Mouse (Mus musculus): ENCODE data around the gene Psen1. TPM values are rescaled to one million over a fixed set of nuclear protein-coding genes. Genes with fewer than 3 reads are reported as not detected.

Psen1 gene
- polyA plus RNA-seq, 1 experiment from 2014 or later, result 73.1 TPM

- Histone ChIP-seq H3K9ac (replicated peaks) (no peak overlapping the region), H3K36me3 (peaks cover 31% of the 10 kb centered on the region), H3K27ac (replicated peaks) (no peak overlapping the region), H3K27me3 (no peaks in the 10 kb centered on the region), H3K9me3 (no peaks in the 10 kb centered on the region), H3K4me2 (replicated peaks) (no peak overlapping the region), H3K4me3 (no peak overlapping the region), H3K4me1 (peaks cover 4% of the 10 kb centered on the region)
- 93% methylated on average over 7 of the region's 7 CpGs for WGBS
- ATAC-seq (ENCODE audit: low FRiP score, low read depth), result no peak
These were observed 13.7 kb downstream of the Psen1 start for GRCm38 (mm10) chr12:83701608-83702007.

DNA sequence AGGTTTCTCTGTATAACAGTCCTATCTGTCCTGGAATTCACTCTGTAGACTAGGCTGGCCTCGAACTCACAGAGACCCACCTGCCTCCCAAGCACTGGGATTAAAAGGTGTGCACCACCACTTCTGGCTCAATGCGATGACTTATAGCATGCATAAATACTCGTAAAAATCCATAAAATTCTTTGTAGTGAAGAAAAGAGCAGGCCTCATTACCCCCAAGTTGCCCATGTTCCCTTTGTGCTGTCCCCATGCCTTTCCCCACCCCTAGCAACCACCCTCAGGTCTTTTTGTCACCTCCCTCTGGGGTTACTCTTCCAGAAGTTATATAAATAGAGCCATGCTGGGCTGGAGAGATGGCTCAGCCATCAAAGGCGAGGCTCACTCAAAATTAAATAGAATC is 14.8 kb downstream of the Psen1 start:
- no peak overlapping the region for H3K4me3 ChIP-seq
- no peaks in the 10 kb centered on the region for H3K27me3 ChIP-seq
- H3K4me1 ChIP-seq, result peaks cover 4% of the 10 kb centered on the region
- no peak for ATAC-seq (ENCODE audit: low FRiP score, low read depth)
- H3K27ac ChIP-seq (replicated peaks), result no peak overlapping the region
- WGBS, result 33% methylated on average over 4 of the region's 4 CpGs
- no peak overlapping the region for H3K9ac ChIP-seq (replicated peaks)
- H3K36me3 ChIP-seq, result peaks cover 32% of the 10 kb centered on the region
- H3K9me3 ChIP-seq, result no peaks in the 10 kb centered on the region
- no peak overlapping the region for H3K4me2 ChIP-seq (replicated peaks)

DNA sequence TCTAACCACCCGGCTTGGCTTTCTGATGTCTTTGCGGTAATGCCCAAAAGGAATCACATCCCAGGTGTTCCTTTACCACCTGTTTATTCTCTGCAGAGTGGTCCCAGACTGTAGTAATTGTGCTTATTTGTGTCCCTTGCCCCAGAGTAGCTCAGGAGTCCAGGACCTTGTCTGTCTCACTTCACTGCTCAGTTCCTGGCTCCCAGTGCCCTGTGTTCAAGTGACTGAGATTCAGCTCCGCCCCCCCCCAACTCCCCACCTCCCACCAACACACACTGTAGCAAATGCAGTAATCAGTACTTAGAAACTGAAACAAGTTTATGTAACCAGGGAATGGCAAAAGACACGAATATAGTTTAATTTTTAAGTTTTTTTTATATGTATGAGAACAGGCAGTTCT is 19.0 kb downstream of the Psen1 start:
- H3K4me2 ChIP-seq (replicated peaks), result no peak overlapping the region
- WGBS, result 97% methylated on average over 4 of the region's 4 CpGs
- no peaks in the 10 kb centered on the region for H3K9me3 ChIP-seq
- peaks cover 4% of the 10 kb centered on the region for H3K4me1 ChIP-seq
- peaks cover 15% of the 10 kb centered on the region for H3K36me3 ChIP-seq
- H3K4me3 ChIP-seq, result no peak overlapping the region
- H3K9ac ChIP-seq (replicated peaks), result no peak overlapping the region
- H3K27ac ChIP-seq (replicated peaks), result no peak overlapping the region
- ATAC-seq (ENCODE audit: low FRiP score, low read depth), result no peak
- no peaks in the 10 kb centered on the region for H3K27me3 ChIP-seq

GRCm38 (mm10) chr12:83708160-83709092 is 20.5 kb downstream of the Psen1 start:
- H3K36me3 ChIP-seq, result peaks cover 29% of the 10 kb centered on the region
- H3K4me2 ChIP-seq (replicated peaks), result no peak overlapping the region
- no peak overlapping the region for H3K9ac ChIP-seq (replicated peaks)
- H3K27me3 ChIP-seq, result no peaks in the 10 kb centered on the region
- no peaks in the 10 kb centered on the region; the same call in 1 of the 2 replicates for H3K4me1 ChIP-seq
- no peak overlapping the region for H3K27ac ChIP-seq (replicated peaks)
- 86% methylated on average over 7 of the region's 7 CpGs for WGBS
- no peaks in the 10 kb centered on the region for H3K9me3 ChIP-seq
- no peak overlapping the region for H3K4me3 ChIP-seq
- ATAC-seq (ENCODE audit: low FRiP score, low read depth), result no peak

DNA sequence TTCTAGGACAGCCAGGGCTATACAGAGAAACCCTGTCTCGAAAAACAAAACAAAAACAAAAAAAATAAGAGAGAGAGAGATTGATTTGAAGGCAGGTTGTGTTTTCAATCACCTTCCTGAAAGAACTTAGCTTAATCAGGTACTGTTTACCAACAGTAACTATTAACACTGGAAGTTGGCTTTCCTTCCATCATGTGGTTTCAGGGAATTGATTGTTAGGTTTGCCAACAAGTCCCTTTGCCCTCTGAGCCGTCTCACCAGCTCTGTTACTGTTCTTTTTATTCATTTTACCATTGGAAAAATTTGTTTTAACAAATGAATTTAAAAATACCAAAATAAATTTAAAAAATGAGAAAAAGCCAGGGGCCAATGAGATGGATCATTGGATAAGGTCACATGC is 22.0 kb downstream of the Psen1 start:
- 94% methylated on average over 2 of the region's 2 CpGs for whole genome bisulfite sequencing
- no peaks in the 10 kb centered on the region for H3K9me3 ChIP-seq
- no peaks in the 10 kb centered on the region for H3K4me1 ChIP-seq
- no peak overlapping the region for H3K4me3 ChIP-seq
- ATAC-seq (ENCODE audit: low FRiP score, low read depth), result no peak
- no peak overlapping the region for H3K4me2 ChIP-seq (replicated peaks)
- no peaks in the 10 kb centered on the region for H3K27me3 ChIP-seq
- H3K36me3 ChIP-seq, result peaks cover 37% of the 10 kb centered on the region
- no peak overlapping the region for H3K9ac ChIP-seq (replicated peaks)
- no peak overlapping the region for H3K27ac ChIP-seq (replicated peaks)

- H3K36me3 ChIP-seq, result peaks cover 65% of the 10 kb centered on the region
- WGBS, result 56% methylated on average over 2 of the region's 2 CpGs
These were observed 25.8 kb downstream of the Psen1 start for GRCm38 (mm10) chr12:83713749-83714148.

GRCm38 (mm10) chr12:83716416-83717184 is 28.6 kb downstream of the Psen1 start:
- WGBS, result 93% methylated on average over 15 of the region's 15 CpGs
- H3K4me1 ChIP-seq, result no peaks in the 10 kb centered on the region
- H3K9ac ChIP-seq (replicated peaks), result no peak overlapping the region
- no peaks in the 10 kb centered on the region for H3K9me3 ChIP-seq
- H3K36me3 ChIP-seq, result peaks cover 86% of the 10 kb centered on the region
- no peak overlapping the region for H3K27ac ChIP-seq (replicated peaks)
- no peak for ATAC-seq (ENCODE audit: low FRiP score, low read depth)
- no peak overlapping the region for H3K4me3 ChIP-seq
- no peaks in the 10 kb centered on the region for H3K27me3 ChIP-seq
- no peak overlapping the region for H3K4me2 ChIP-seq (replicated peaks)

More at GRCm38 (mm10) chr12:83713749-83714148, 25.8 kb downstream of the Psen1 start:
- Histone ChIP-seq H3K9ac (replicated peaks) (no peak overlapping the region), H3K27me3 (no peaks in the 10 kb centered on the region), H3K9me3 (no peaks in the 10 kb centered on the region), H3K27ac (replicated peaks) (no peak overlapping the region), H3K4me3 (no peak overlapping the region), H3K4me2 (replicated peaks) (no peak overlapping the region), H3K4me1 (no peaks in the 10 kb centered on the region)
- no peak for ATAC-seq (ENCODE audit: low FRiP score, low read depth)

DNA sequence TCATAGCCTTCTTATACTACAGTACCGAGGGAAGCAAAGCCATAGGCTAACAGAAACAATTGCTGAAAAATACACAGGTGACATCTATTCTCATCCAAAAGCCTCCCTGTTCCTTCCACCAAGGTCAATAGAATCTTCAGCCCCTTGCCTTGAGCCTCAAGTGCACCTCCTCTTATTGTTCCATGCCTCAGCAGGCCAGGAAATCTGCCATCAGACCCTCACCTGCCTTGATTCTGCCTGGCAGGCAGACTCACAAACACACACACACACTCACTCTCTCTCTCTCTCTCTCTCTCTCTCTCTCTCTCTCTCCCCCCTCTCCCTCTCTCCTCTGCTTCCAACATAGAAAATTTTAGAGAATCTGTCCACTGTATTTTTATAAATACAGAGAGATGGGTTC is 31.5 kb downstream of the Psen1 start:
- no peaks in the 10 kb centered on the region for H3K9me3 ChIP-seq
- no peak for ATAC-seq (ENCODE audit: low FRiP score, low read depth)
- 87% methylated on average over 1 of the region's 1 CpGs for WGBS
- H3K4me3 ChIP-seq, result no peak overlapping the region
- no peaks in the 10 kb centered on the region for H3K27me3 ChIP-seq
- no peak overlapping the region for H3K9ac ChIP-seq (replicated peaks)
- peaks cover 84% of the 10 kb centered on the region for H3K36me3 ChIP-seq
- H3K4me2 ChIP-seq (replicated peaks), result no peak overlapping the region
- H3K27ac ChIP-seq (replicated peaks), result no peak overlapping the region
- H3K4me1 ChIP-seq, result no peaks in the 10 kb centered on the region

DNA sequence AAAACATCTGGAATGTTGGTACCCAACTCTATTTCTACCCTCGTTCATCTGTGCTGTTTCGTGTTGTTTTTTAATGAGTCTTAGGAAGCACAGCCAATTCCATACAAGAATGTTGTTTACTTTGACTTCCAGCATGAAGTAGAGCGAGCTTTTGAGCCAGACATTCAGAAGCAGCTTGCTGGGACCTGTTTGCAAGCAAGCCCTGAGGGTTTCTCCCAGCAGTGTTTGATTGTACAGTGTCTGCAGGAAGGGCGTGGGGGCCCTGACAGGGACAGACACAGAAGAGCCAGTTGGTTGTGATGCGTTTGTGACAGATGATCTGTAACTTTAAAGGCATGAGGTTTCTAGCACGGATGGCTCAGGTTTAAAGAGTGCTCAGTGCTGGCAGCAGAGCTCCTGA is 33.3 kb downstream of the Psen1 start:
- Histone ChIP-seq H3K4me3 (no peak overlapping the region), H3K27me3 (no peaks in the 10 kb centered on the region), H3K9ac (replicated peaks) (no peak overlapping the region), H3K27ac (replicated peaks) (no peak overlapping the region), H3K4me1 (no peaks in the 10 kb centered on the region), H3K9me3 (no peaks in the 10 kb centered on the region), H3K4me2 (replicated peaks) (no peak overlapping the region), H3K36me3 (peaks cover 84% of the 10 kb centered on the region)
- WGBS, result 81% methylated on average over 6 of the region's 6 CpGs
- no peak for ATAC-seq (ENCODE audit: low FRiP score, low read depth)

- no peak overlapping the region for H3K4me3 ChIP-seq
- H3K4me2 ChIP-seq (replicated peaks), result no peak overlapping the region
- no peaks in the 10 kb centered on the region for H3K9me3 ChIP-seq
- H3K4me1 ChIP-seq, result no peaks in the 10 kb centered on the region
- no peak overlapping the region for H3K27ac ChIP-seq (replicated peaks)
- H3K9ac ChIP-seq (replicated peaks), result no peak overlapping the region
- no peak for ATAC-seq (ENCODE audit: low FRiP score, low read depth)
- WGBS, result 88% methylated on average over 3 of the region's 3 CpGs
- H3K36me3 ChIP-seq, result peaks cover 84% of the 10 kb centered on the region
- H3K27me3 ChIP-seq, result no peaks in the 10 kb centered on the region
These were observed 35.1 kb downstream of the Psen1 start for GRCm38 (mm10) chr12:83723037-83723436.

GRCm38 (mm10) chr12:83726510-83727308 is 38.8 kb downstream of the Psen1 start:
- Histone ChIP-seq H3K9ac (replicated peaks) (no peak overlapping the region), H3K4me1 (no peaks in the 10 kb centered on the region), H3K27me3 (no peaks in the 10 kb centered on the region), H3K27ac (replicated peaks) (no peak overlapping the region), H3K4me3 (no peak overlapping the region), H3K9me3 (no peaks in the 10 kb centered on the region), H3K36me3 (peaks cover 89% of the 10 kb centered on the region), H3K4me2 (replicated peaks) (no peak overlapping the region)
- WGBS, result 93% methylated on average over 12 of the region's 12 CpGs
- ATAC-seq (ENCODE audit: low FRiP score, low read depth), result no peak

Data from midbrain, embryonic 12.5 days (tissue).